Comparison of ENCODE assay signal across 8 mouse cellular contexts in the genomic region with DNA sequence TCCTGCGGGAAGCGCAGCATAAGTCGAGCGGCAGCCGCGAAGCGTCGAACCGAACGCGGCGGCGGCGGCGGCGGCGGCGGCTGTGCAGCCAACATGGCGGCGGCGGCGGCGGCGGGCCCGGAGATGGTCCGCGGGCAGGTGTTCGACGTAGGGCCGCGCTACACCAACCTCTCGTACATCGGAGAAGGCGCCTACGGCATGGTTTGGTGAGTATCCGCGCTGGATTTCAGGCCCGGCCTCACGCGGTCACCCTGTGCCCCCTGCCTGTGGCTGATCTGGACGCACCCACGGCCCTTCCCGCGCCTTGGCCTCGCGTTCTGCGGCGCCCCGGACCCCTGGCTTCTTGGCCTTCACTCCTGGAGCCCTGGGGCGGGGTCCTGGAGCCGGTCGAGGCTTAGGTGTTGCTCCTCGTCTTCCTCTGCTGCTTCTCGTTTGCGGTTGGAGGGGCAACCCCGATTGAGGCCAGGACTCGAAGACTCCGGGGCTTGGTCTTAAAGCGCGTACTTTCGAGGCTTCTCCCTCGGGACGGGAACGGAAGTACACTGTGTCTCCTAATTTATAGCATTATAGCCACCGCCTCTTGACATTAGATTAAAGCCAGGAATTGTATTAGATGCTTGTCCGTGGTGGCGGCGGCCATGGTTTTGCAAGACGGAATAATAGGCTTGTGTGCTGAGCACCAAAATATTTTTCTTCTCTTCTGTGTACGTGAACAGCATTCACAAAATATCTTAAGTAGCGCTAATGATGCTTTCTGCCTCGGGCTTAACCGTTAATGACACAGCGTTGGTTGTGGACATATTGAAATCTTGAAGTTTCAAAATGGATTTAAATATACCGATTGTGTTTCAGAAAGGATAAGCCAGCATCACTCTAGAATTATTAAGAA. TPM values are rescaled to one million over a fixed set of nuclear protein-coding genes. Genes with fewer than 3 reads are reported as not detected.
DNase-seq lines count a peak whose midpoint lies in the region; ATAC-seq and TF ChIP-seq lines count a peak whose summit lies in the region.

No protein-coding gene starts in this region.

- TF ChIP-seq CTCF in gastrocnemius, adult 2 months (IDR thresholded peaks at IDR 0.05), result peak; percentile 10; the same call in 1 of the 2 replicates
- TF ChIP-seq CTCF in embryonic fibroblast, embryonic 13.5 days (IDR thresholded peaks at IDR 0.05; ENCODE audit: borderline replicate concordance, insufficient read depth, low read length), result no peak
- TF ChIP-seq CTCF in heart, postnatal 0 days (IDR thresholded peaks at IDR 0.05; ENCODE audit: low read depth), result no peak

- H3K27me3 ChIP-seq in heart, postnatal 0 days (ENCODE audit: control insufficient read depth, insufficient read depth, low read length), result no peaks in the 10 kb centered on the region

- peak overlapping the region; percentile 85 for H3K4me3 ChIP-seq in gastrocnemius, adult 2 months
- peak overlapping the region; percentile 88 for H3K4me3 ChIP-seq in embryonic fibroblast, embryonic 13.5 days (ENCODE audit: insufficient read depth, low read length)
- H3K4me3 ChIP-seq in heart, postnatal 0 days (ENCODE audit: low read depth, low read length), result peak overlapping the region; percentile 92

- H3K4me2 ChIP-seq in heart, postnatal 0 days (ENCODE audit: low read depth, low read length), result peak overlapping the region; percentile 72

- TF ChIP-seq EP300 in heart, postnatal 0 days (IDR thresholded peaks at IDR 0.05; ENCODE audit: low read depth), result no peak

- under 1% methylated on average over 74 of the region's 75 CpGs for WGBS in heart, postnatal 0 days

- 0 out of 2 replicates have a peak, but pooled peaks cover 4% of the 10 kb centered on the region for H3K36me3 ChIP-seq in heart, postnatal 0 days (replicated peaks; ENCODE audit: control insufficient read depth, insufficient read depth, low read length)

- peak overlapping the region; percentile 92 for H3K9ac ChIP-seq in heart, postnatal 0 days (replicated peaks; ENCODE audit: low read depth, low read length)

- ATAC-seq in activated CD4-positive, CD25-positive, alpha-beta regulatory T cell, adult 4 months, result peak; percentile 39
- ATAC-seq in heart, postnatal 0 days (ENCODE audit: insufficient read depth, low read depth), result peak; percentile 66

- H3K4me1 ChIP-seq in embryonic fibroblast, embryonic 13.5 days (ENCODE audit: control insufficient read depth, insufficient read depth, low read length), result peaks cover 3% of the 10 kb centered on the region; the same call in 1 of the 2 replicates
- peaks cover 19% of the 10 kb centered on the region for H3K4me1 ChIP-seq in heart, postnatal 0 days (ENCODE audit: control insufficient read depth, insufficient read depth)

- no peaks in the 10 kb centered on the region for H3K9me3 ChIP-seq in heart, postnatal 0 days (replicated peaks; ENCODE audit: control insufficient read depth, low read length)

- no peak for TF ChIP-seq POLR2A in embryonic fibroblast, embryonic 13.5 days (IDR thresholded peaks at IDR 0.05; ENCODE audit: low read depth, low read length)

- H3K27ac ChIP-seq in gastrocnemius, adult 2 months, result peak overlapping the region; percentile 97
- peak overlapping the region; percentile 29; the same call in 1 of the 2 replicates for H3K27ac ChIP-seq in embryonic fibroblast, embryonic 13.5 days (ENCODE audit: insufficient read depth, low read length)
- H3K27ac ChIP-seq in heart, postnatal 0 days (ENCODE audit: low read depth), result peak overlapping the region; percentile 96

- DNase-seq in gastrocnemius, adult 2 months, result no peak
- DNase-seq in gastrocnemius, postnatal 25 days, result no peak
- DNase-seq in heart, postnatal 0 days (ENCODE audit: low spot score), result peak; percentile 61
- DNase-seq in kidney, postnatal 14 days, result peak; percentile 78
- DNase-seq in lung, postnatal 36 days, result peak; percentile 65
- DNase-seq in spleen, postnatal 10 days (ENCODE audit: low spot score in 2 of 2), result peak; percentile 73 to 78

- intact Hi-C loops in gastrocnemius, adult 2 months (cut with DNase I), result no loop called here

RNA-seq across cellular contexts. Expression of a gene that starts 0.6 kb away (rescaled TPM):
- 100 to 1,000 TPM in 1 of 2 experiments, 10 to 100 TPM in 1; 92.3 to 112 TPM for total RNA-seq in gastrocnemius, adult 2 months (2021)
- total RNA-seq in gastrocnemius, postnatal 25 days (2021), result 10 to 100 TPM; 85.1 to 87.1 TPM
- polyA plus RNA-seq in activated CD4-positive, CD25-positive, alpha-beta regulatory T cell, adult 4 months (2017; shearing (Covaris generic)), result 10 to 100 TPM; 30.9 to 34.1 TPM
- 230 and 254 TPM in 2 replicates for polyA plus RNA-seq in embryonic fibroblast, embryonic 13.5 days (2011; ENCODE audit: insufficient read length, low read depth, missing spikeins)
- 146 and 184 TPM in 2 replicates for total RNA-seq in heart, postnatal 0 days (2014; rRNA removed; ENCODE audit: low replicate concordance)
- 96.0 and 97.0 TPM in 2 replicates for polyA plus RNA-seq in heart, postnatal 0 days (2015; fragmentation: Nextera tagmentation; extraction: Ambion mirVana)

Comparison
In these comparisons a context has a peak if more than half of its experiments do, and no peak if none do; other contexts are left out.
1. DNase-seq: peak in heart, postnatal 0 days (single experiment), kidney, postnatal 14 days (single experiment), lung, postnatal 36 days (single experiment) and spleen, postnatal 10 days (2 of 2); none in gastrocnemius, adult 2 months (single experiment) and gastrocnemius, postnatal 25 days (single experiment).
2. H3K27ac ChIP-seq: peak in every context shown above with its lines; median percentile 97 in gastrocnemius, adult 2 months; 96 in heart, postnatal 0 days; 29 in embryonic fibroblast, embryonic 13.5 days.
3. Peak in every context shown above with its lines, with median percentiles within 50 percentile points of each other: H3K4me3 ChIP-seq.